Mouse (Mus musculus): ENCODE measurements around the gene Top1.

DNA sequence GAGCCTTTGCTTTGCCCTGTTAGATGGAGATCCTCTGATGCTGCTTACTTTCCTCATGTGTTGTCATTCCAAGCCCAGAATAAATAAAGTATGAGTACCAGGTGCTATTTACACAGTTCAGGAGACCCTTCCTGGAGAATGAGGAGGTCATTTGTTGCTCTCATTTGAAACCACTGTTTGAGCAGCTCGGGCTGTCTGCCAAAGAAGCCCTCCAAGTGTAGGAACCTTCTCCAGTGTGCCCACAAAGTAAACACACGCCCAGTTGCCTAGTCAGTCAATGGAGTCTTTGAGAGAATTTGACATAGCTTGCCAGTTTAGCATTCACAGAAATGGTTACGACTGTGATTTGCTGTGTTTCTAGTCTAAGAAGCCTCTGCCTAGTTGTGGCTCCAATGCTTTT is 73.1 kb downstream of the Top1 start:
- TF ChIP-seq CTCF (IDR thresholded peaks at IDR 0.05; ENCODE audit: borderline replicate concordance, control insufficient read depth, extremely low read depth, insufficient read depth, low read length, poor library complexity): no peak
- no peak for TF ChIP-seq POLR2A (IDR thresholded peaks at IDR 0.05; ENCODE audit: control insufficient read depth, extremely low read depth, insufficient read depth, low read length, poor library complexity)

Data from thymus, adult 2 months (tissue).